Mouse (Mus musculus) yolk sac, embryonic 10.5 days (tissue): ENCODE data around the gene Fgfr2.

Experiments
- DNase-seq: peaks from one replicate; pipeline ENCODE4 v3.0.0-alpha.2; 2017; ENCODE audit warnings: low spot score

The Fgfr2 gene

DNA sequence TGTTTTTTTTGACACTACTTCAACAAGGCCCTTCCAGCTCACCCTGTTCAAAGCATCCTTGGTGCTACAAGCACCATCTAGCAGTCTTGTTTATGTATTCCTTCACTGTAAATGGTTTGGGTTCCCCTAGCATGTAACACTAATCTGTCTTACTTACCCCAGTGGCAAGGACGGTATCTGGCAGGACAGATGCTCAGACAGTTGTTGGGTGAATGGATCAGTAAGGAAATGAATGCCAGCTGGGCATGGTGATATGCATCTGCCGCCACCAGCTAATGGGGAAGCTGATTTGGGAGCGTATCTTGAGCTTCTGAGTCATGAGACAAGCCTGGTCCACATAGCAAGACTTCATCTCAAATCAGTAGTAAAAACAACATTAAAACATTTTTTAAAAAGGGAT, 2744.8 kb downstream of the Fgfr2 start:
- DNase-seq = no peak

DNA sequence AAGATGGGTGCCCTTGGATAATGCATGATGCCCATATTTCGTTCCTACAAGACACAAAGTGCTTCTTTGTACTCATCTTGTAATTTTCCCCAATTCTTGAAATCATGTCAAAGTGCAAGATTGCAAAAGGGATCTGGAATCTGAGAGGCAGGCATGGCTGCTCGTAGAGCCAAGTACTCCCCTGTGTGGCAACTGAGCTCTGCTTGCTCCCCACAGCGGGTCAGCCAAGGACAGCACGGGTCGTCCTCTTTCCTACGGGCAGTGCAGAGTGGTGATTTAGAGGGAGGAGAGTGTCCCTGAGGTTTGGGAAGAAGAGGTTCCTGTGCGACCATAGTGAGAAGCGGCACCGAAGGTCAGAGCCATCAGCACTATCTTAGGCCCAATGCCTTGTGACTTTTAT, 2748.8 kb downstream of the Fgfr2 start:
- no peak for DNase-seq

GRCm38 (mm10) chr7:130368827-130369641, 2754.1 kb downstream of the Fgfr2 start:
- no peak for DNase-seq

- DNase-seq = no peak
Measured at GRCm38 (mm10) chr7:130368036-130368826, 2754.9 kb downstream of the Fgfr2 start.

- no peak for DNase-seq
Measured at GRCm38 (mm10) chr7:130367222-130368035, 2755.7 kb downstream of the Fgfr2 start.

DNA sequence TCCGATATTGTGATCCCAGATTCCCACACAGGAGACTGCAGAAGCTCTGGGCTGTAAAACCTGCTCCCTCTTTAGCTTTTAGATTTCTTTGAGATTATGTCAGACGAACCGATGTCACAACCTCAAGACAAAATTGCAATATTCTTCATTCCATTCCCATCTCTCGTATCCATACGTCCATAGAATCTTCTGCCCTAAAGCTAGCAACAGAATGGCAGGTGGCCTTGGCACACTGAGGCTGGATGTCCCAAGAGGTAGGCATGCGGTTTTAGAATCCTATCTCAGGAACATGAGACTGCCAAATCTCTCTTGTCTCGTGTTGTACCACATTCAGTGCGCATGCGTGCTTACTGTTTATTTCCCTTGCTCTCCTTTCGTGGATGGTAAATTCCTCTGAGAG, 2757.4 kb downstream of the Fgfr2 start:
- DNase-seq = no peak

- DNase-seq = no peak
Measured at GRCm38 (mm10) chr7:130340412-130341152, 2782.6 kb downstream of the Fgfr2 start.

- DNase-seq = no peak
Measured at GRCm38 (mm10) chr7:130337601-130338000, 2785.5 kb downstream of the Fgfr2 start.

DNA sequence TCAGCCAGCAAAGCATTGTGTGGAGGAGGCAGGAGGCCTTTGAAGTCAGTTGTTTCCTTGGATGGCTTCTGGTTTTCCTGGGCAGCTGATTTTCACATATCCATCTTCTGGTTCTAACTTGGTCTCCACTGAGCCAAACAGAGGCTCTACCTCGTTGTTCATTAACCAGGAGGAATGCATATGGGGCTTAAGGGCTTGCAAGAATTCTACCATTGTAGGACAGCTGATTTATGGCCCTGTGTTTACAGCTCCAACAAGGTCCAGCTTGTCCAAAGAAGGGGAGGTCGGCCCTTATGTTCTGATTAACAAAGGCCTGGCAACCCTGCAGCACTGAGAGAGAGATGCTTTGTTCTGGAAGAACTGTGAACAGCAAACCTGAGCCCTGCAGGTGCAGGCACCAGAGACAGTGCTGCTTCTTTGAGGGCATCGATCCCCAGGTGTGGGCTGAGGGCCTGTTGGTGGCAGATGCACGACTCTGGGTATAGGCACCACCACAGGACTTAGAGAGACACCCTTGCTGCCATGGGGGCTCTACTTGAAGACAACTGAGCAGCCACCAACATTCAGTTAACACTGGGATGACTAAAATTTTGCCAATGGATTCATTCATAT, 2787.6 kb downstream of the Fgfr2 start:
- peak; percentile 71 for DNase-seq

GRCm38 (mm10) chr7:130332515-130333220, 2790.5 kb downstream of the Fgfr2 start:
- no peak for DNase-seq

DNA sequence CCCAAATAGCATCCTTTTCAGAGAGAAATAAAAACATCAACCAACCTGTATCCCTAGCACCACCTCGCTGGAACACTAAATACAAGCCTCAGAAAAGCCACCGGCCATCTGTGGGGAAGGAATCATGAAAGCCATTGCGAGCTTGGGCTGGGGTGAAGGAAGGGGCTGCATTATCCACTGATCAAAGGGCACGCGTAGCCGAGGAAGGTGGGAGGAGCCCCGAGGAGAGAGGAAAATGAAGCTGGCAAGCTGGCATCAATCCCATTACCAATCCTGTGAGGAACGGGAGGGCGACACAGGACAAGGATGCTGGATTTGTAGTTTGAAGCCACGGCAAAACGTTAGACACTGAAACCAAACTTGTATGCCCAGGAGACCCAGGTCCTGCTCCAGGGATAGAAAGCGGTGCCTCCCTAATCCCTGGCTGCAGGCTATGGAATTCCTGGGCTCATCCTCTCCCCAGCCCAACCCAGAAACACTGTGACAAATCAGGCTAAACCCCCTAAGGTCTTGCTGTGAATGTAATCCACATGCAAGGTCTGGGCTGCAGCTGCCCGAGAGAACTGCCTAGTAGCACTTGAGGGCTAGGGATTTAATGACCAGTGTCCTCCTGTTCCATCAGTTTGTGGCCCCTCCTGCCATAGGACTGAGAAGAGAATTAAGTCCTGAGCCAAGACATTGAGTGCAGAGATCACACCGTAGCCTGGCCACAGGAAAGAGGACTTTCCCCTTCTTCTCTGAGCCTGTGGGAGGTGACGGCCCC, 2795.4 kb downstream of the Fgfr2 start:
- DNase-seq = no peak

DNA sequence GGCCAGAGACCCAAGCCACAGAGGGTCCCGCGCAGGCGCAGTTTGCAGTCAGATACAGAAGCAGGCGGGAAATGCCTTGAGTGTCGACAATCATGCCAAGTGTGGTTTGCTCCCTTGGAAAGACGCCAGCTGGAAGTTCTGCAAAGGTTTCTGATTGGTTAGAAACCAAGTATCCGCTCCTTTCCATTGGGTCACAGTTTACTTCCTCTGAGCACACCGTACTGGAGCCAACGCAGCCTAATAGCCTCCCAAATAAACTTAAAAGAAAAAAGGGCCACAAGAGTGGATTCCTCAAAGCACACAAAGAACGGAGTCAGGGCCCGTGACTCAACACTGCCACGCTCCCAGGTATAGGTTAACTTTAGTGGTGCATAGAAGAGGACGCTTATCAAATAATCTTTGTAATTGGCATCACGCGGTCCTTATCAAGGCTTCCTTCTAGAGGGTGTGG, 2797.1 kb downstream of the Fgfr2 start:
- no peak for DNase-seq

DNA sequence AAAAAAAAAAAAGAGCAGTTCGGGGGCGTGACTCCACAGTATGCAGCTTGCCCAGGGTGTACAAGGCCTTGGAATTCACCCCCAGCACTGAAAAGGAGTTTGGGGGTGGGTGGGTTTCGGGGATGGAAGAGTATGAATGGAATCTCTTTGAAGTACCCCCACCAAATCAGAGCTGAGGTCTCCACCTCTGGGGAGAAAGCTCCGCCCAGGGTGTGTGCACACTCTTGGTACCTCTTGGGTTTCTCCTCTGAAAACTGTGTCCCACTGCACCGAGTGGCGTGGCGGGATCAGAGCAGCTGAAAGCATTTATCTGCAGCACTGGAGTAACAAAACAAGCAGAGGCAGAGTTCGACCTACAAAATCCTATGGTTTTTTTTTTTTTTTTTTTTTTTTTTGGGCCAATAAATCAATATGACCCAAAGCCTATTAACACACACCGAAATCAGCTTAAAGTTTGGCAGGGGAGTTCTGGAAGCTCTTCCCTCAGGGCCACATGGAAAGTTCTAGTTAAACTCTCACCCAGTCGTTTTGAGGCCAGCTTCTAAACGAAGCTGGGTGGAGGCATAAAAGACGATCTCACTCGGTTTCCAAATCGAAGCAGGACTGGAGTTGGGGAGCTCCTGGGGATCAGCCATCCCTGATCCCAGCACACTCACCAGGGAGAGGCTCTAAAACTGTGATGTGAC, 2798.3 kb downstream of the Fgfr2 start:
- DNase-seq = no peak

DNA sequence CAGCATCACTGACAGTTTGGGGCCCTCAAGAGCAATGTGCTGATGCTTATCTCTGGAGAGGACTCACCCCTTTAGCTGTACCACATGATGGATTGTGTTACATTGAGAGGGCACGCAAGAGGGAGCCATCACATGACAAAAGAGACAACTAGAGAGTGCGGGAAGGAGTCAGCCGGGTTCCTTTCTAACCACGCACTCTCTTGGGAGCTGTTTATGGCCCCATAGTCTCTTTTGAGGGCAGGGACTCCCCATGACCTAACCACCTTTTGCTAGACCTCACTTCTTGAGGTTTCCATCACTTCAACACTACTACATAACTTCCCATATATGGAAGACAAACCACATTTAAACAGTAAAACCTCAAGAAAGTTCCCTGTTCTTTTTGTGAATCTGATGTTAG, 2799.4 kb downstream of the Fgfr2 start:
- no peak for DNase-seq

- no peak for DNase-seq
Measured at GRCm38 (mm10) chr7:130319799-130320556, 2803.2 kb downstream of the Fgfr2 start.

- no peak for DNase-seq
Measured at GRCm38 (mm10) chr7:130316294-130316693, 2806.9 kb downstream of the Fgfr2 start.

DNA sequence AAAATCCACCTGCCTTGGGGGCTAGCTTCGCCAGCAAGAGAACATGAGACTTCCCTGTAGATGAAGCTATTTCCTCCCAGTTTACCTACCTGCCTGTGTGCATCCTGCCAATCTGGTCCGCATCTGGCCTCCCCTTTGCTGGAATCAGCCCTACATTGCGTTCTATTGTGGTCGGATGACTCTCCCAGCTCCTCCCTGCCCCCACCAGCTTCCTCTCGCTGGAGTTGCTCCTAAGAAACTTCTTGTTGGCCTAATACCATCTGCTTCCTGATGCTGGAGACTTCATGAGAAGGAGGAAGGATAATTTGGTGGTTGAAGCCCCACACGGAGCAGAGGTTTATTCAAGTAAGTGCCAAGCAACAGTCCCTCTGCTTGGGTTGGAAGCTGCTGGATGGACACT, 2807.9 kb downstream of the Fgfr2 start:
- no peak for DNase-seq

DNA sequence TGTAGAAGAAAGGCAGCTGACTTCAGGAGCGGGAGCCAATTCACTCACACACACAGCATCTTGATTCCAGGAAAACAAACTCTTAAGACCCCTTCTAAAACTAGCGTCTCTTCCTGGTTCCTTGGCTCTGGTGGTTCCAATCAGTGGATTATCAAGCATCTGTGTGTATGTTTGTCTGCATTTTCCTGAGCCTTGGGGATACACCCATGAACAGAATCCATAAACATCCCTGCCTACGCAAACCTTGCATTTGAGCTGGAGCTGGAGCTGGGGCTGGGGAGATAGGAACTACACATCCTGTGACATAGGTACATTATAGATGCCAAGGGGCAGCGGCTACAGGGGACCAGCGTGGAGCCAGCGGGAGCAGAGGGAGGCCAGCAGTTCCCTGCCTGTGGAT, 2808.5 kb downstream of the Fgfr2 start:
- DNase-seq = no peak
